Mouse (Mus musculus) brown adipose tissue, adult 24 weeks (tissue): Measurements from ENCODE around the gene Methig1. TPM values are rescaled to one million over a fixed set of nuclear protein-coding genes. Genes with fewer than 3 reads are reported as not detected.
A peak's percentile ranks its signal among the peaks of the same experiment; 100 is the strongest.

Experiments
- H3K27ac ChIP-seq: fragments of 200-500 bp; replicated peaks from 2 replicates; pipeline ENCODE4 v1.5.1; 2012; ENCODE audit warnings: low read depth, mild to moderate bottlenecking, low read length
- H3K4me1 ChIP-seq: fragments of 200-500 bp; 2 replicates; pipeline ENCODE4 v1.6.1; 2012; ENCODE audit warnings: low read length, mixed read lengths; ENCODE audit not compliant: control insufficient read depth, insufficient read depth, insufficient read length
- H3K4me3 ChIP-seq: fragments of 200-500 bp; 2 replicates; pipeline ENCODE4 v1.5.1; 2012; ENCODE audit warnings: low read depth, mild to moderate bottlenecking, low read length, moderate library complexity; ENCODE audit not compliant: insufficient read depth
- polyA plus RNA-seq: library from polyadenylated mRNA; stranded (reverse); fragments of >200 nt; gene quantifications from 2 replicates; pipeline ENCODE4 v1.2.4, GENCODE M21; 2012; ENCODE audit not compliant: missing spikeins, insufficient read depth, insufficient read length

Methig1 gene
- polyA plus RNA-seq, 1 experiment, result not detected

- Histone ChIP-seq H3K27ac (peak overlapping the region; percentile 15; the same call in 1 of the 2 replicates), H3K4me1 (peaks cover 14% of the 10 kb centered on the region; the same call in 1 of the 2 replicates), H3K4me3 (peak overlapping the region; percentile 79)
Observed at GRCm38 (mm10) chr15:100421059-100421757, 68.3 kb downstream of the Methig1 start.

GRCm38 (mm10) chr15:100421758-100422197 lies 68.8 kb downstream of the Methig1 start, which contains the start of gene Gm5475:
TSS of gene Gm5475 (plus strand) at chr15:100422147.
- H3K4me3 ChIP-seq, result peak within 1 kb of the TSS; percentile 79
- H3K4me1 ChIP-seq, result peaks cover 14% of the 10 kb centered on the region; the same call in 1 of the 2 replicates
- peak within 1 kb of the TSS; percentile 15 for H3K27ac ChIP-seq

GRCm38 (mm10) chr15:100422476-100422875 lies 69.5 kb downstream of the Methig1 start:
- peak overlapping the region; percentile 79 for H3K4me3 ChIP-seq
- peaks cover 14% of the 10 kb centered on the region; the same call in 1 of the 2 replicates for H3K4me1 ChIP-seq

GRCm38 (mm10) chr15:100422899-100423860 lies 70.2 kb downstream of the Methig1 start:
- Histone ChIP-seq H3K4me3 (peak overlapping the region; percentile 79), H3K4me1 (peaks cover 12% of the 10 kb centered on the region; the same call in 1 of the 2 replicates), H3K27ac (peak overlapping the region; percentile 3; the same call in 1 of the 2 replicates)

More at GRCm38 (mm10) chr15:100422476-100422875, 69.5 kb downstream of the Methig1 start:
- peak overlapping the region; percentile 3; the same call in 1 of the 2 replicates for H3K27ac ChIP-seq

DNA sequence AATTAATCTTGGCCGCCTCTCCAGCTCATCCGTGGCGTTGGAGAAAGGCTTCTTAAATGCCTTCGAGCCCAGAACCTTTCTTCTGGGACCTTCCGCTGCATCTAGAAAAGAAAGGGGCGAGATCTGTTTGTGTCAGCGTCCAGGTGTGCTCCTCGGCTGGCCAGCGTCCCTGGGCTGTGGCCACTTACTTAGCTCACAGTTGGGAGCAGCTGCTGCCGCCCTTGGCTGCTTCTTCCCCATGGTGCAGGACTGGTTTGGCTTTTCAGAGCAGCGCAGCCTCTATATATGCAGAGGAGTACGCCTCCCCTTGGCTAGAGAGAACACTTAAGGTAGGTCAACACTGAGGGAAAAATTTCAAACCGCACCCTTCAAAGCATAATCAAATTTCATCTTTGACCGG lies 71.0 kb downstream of the Methig1 start:
- Histone ChIP-seq H3K4me3 (peak overlapping the region; percentile 23), H3K27ac (no peak overlapping the region), H3K4me1 (peaks cover 12% of the 10 kb centered on the region; the same call in 1 of the 2 replicates)

GRCm38 (mm10) chr15:100424396-100425122 lies 71.6 kb downstream of the Methig1 start, which contains the start of gene Slc11a2:
TSS of gene Slc11a2 (minus strand) at chr15:100425072.
- Histone ChIP-seq H3K4me1 (peaks cover 12% of the 10 kb centered on the region; the same call in 1 of the 2 replicates), H3K4me3 (peak within 1 kb of the TSS; percentile 23), H3K27ac (no peak within 1 kb of the TSS)

- Histone ChIP-seq H3K4me3 (no peak overlapping the region), H3K4me1 (no peaks in the 10 kb centered on the region), H3K27ac (no peak overlapping the region)
Observed at GRCm38 (mm10) chr15:100428296-100428905, 75.5 kb downstream of the Methig1 start.

DNA sequence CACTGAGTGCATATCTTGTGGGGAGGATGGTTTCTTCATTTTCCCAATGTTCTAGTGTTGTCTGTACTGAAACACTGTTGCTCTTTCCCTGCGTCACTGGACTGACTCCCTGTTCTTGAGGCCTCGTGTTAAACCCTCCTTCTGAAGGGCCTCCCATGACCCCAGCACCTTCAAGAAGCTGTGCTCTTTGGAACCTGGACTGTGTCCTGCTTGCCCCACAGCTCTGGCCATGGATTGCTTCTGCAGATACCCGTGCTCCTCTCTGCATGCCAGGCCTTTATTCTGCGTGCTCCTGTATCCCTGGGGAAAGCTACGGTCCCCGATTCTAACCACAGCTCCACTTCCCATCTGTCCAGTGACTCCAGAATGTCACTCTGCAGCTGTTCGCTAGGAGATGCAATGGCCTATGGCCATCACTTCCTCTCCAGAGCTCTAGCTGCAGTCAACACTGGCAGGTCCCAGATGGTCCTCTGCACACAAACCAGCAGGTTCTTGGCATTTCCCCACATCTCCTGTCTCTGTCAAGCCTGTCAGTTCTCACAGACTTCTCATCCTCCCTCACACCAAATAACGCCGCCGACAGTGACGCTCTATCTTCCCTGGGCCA lies 77.1 kb downstream of the Methig1 start:
- no peak overlapping the region for H3K4me3 ChIP-seq
- H3K27ac ChIP-seq, result no peak overlapping the region
- H3K4me1 ChIP-seq, result no peaks in the 10 kb centered on the region

GRCm38 (mm10) chr15:100433234-100433633 lies 80.3 kb downstream of the Methig1 start:
- no peaks in the 10 kb centered on the region for H3K4me1 ChIP-seq
- H3K4me3 ChIP-seq, result no peak overlapping the region
- no peak overlapping the region for H3K27ac ChIP-seq

Other genes with a start within 250 kb of the Methig1 start
- gene Atf1, start 125.3 kb upstream of the Methig1 start, polyA plus RNA-seq, result 22.4 and 29.0 TPM in 2 replicates
- gene Tmprss12, start 72.3 kb upstream of the Methig1 start, polyA plus RNA-seq, result not detected in 2 replicates
- gene Mettl7a1, start 49.0 kb upstream of the Methig1 start, polyA plus RNA-seq, result 231 and 236 TPM in 2 replicates
- gene Mettl7a3, start 18.2 kb upstream of the Methig1 start, polyA plus RNA-seq, result not detected in 2 replicates
- not detected in 2 replicates for gene Mettl7a2, start 51 bp downstream of the Methig1 start, polyA plus RNA-seq
- not detected in 2 replicates for gene Higd1c, start 11.4 kb downstream of the Methig1 start, polyA plus RNA-seq
- not detected in 2 replicates for gene Gm5475, start 69.0 kb downstream of the Methig1 start, polyA plus RNA-seq
- 14.2 and 24.7 TPM in 2 replicates for gene Slc11a2, start 71.9 kb downstream of the Methig1 start, polyA plus RNA-seq
- 589 and 634 TPM in 2 replicates for gene Letmd1, start 115.9 kb downstream of the Methig1 start, polyA plus RNA-seq
- gene Csrnp2, start 142.3 kb downstream of the Methig1 start, polyA plus RNA-seq, result 1.5 and 1.7 TPM in 2 replicates
- 7.2 and 11.7 TPM in 2 replicates for gene Tfcp2, start 198.9 kb downstream of the Methig1 start, polyA plus RNA-seq
- 9.6 and 16.4 TPM in 2 replicates for gene Pou6f1, start 246.8 kb downstream of the Methig1 start, polyA plus RNA-seq